Mouse (Mus musculus) E14TG2a.4 (cell line): ENCODE measurements around the gene Rbms3.

Experiments
- CTCF ChIP-seq: conservative IDR thresholded peaks from 2 replicates; pipeline ENCODE4 v1.5.1; 2014; ENCODE audit warnings: low read length
- NANOG ChIP-seq: IDR thresholded peaks from 2 replicates; pipeline ENCODE4 v1.6.1; 2014; ENCODE audit warnings: borderline replicate concordance, low read length, mixed read lengths

DNA sequence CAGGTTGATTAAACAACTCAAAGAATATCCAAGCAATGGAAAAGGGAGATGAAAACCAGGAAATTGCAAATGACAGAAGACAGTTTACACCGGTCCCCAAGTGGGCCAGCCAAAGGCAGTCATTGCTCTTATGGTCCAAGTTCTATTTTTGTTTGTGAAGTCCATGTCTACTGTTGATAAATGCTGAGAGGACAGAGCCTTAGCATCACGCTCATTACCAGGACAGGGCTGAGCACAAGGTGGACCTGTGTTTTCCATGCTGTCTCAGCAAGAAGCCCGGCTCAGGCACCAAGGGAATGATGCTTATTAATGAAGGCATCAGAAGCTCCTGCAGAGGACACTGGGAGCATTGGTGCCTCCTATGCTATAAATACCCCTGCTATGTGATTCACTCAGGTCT, 618.9 kb downstream of the Rbms3 start:
- no peak for TF ChIP-seq CTCF
- no peak for TF ChIP-seq NANOG
